Mouse (Mus musculus) midbrain, embryonic 12.5 days (tissue): ENCODE results near the gene Rac3. TPM values are rescaled to one million over a fixed set of nuclear protein-coding genes. Genes with fewer than 3 reads are reported as not detected.
"Not testable (repeated sequence)": the region's sequence is repeated elsewhere in the genome, so short reads cannot be mapped to it uniquely, and the experiment has no call there.

Experiments used
- ATAC-seq: fragments of 200-750 bp; cut with Nextera tagmentation; 2 replicates; pipeline ENCODE4 v1.8.0; 2017; ENCODE audit warnings: low read depth, moderate TSS enrichment, moderate library complexity; ENCODE audit not compliant: low FRiP score
- H3K27ac ChIP-seq: fragments of 300-500 bp; sonication (generic); replicated peaks from 2 replicates; pipeline ENCODE4 v1.5.1; 2016; ENCODE audit warnings: mild to moderate bottlenecking
- H3K27me3 ChIP-seq: fragments of 300-500 bp; sonication (generic); 2 replicates; pipeline ENCODE4 v1.6.1; 2016; ENCODE audit warnings: mild to moderate bottlenecking
- H3K36me3 ChIP-seq: fragments of 300-500 bp; sonication (generic); 2 replicates; pipeline ENCODE4 v1.6.1; 2016
- H3K4me1 ChIP-seq: fragments of 300-500 bp; sonication (generic); 2 replicates; pipeline ENCODE4 v1.6.1; 2016
- H3K4me2 ChIP-seq: fragments of 300-500 bp; sonication (generic); replicated peaks from 2 replicates; pipeline ENCODE4 v1.6.1; 2016; ENCODE audit warnings: mild to moderate bottlenecking, moderate library complexity
- H3K4me3 ChIP-seq: fragments of 300-500 bp; sonication (generic); 2 replicates; pipeline ENCODE4 v1.5.1; 2016; ENCODE audit warnings: mild to moderate bottlenecking
- H3K9ac ChIP-seq: fragments of 300-500 bp; sonication (generic); replicated peaks from 2 replicates; pipeline ENCODE4 v1.6.1; 2016; ENCODE audit warnings: mild to moderate bottlenecking, moderate library complexity
- H3K9me3 ChIP-seq: fragments of 300-500 bp; sonication (generic); 2 replicates; pipeline ENCODE4 v1.6.1; 2016; ENCODE audit warnings: mild to moderate bottlenecking
- WGBS: fragments of 180-500 bp; shearing (Covaris S2); methylation state at CpG from one replicate; pipeline ENCODE4 v1.1.7; 2016; 5-methylcytosine and 5-hydroxymethylcytosine counted together
- polyA plus RNA-seq: library from polyadenylated mRNA; unstranded; fragments of >200 nt; fragmentation: Nextera tagmentation; extraction: Ambion mirVana; gene quantifications from 2 replicates; pipeline ENCODE4 v1.2.1, GENCODE M21; 2016

Gene Rac3
- polyA plus RNA-seq, 1 experiment from 2014 or later: 70.5 TPM

GRCm38 (mm10) chr11:120733521-120733920 lies 12.3 kb downstream of the Rac3 start:
- Histone ChIP-seq H3K4me2 (no peak overlapping the region), H3K36me3 (no peaks in the 10 kb centered on the region), H3K4me1 (peaks cover 5% of the 10 kb centered on the region; the same call in 1 of the 2 replicates), H3K27ac (no peak overlapping the region), H3K9me3 (no peaks in the 10 kb centered on the region), H3K27me3 (peaks cover 28% of the 10 kb centered on the region), H3K4me3 (no peak overlapping the region), H3K9ac (no peak overlapping the region)
- no peak for ATAC-seq
- WGBS: 67% methylated on average over 6 of the region's 6 CpGs

GRCm38 (mm10) chr11:120736424-120736823 lies 15.2 kb downstream of the Rac3 start:
- Histone ChIP-seq H3K9me3 (no peaks in the 10 kb centered on the region), H3K4me3 (no peak overlapping the region), H3K9ac (no peak overlapping the region), H3K4me2 (no peak overlapping the region), H3K27me3 (0 out of 2 replicates have a peak, but pooled peaks cover 6% of the 10 kb centered on the region), H3K4me1 (no peaks in the 10 kb centered on the region), H3K27ac (no peak overlapping the region), H3K36me3 (no peaks in the 10 kb centered on the region)
- 70% methylated on average over 6 of the region's 6 CpGs for WGBS
- no peak for ATAC-seq

DNA sequence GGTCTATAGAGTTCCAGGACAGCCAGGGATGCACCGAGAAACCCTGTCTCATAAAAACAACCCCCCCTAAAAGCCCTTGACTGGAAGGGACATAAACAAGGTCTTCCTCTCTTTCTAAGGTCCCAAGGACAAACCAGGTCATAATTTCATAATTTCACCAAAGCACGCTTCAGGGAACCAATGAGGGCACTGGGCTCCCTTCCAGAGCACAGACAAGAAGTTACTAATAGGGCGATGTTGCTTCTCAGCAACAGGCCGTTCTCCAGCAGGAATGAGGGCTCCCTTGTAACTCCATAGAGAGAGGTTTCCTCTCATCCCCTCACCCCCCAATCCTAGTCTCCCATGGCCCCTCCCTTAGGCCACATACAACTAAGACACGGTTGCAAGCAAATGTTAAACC lies 19.7 kb downstream of the Rac3 start:
- ATAC-seq: no peak
- H3K4me1 ChIP-seq: no peaks in the 10 kb centered on the region
- WGBS: 92% methylated on average over 5 of the region's 5 CpGs

DNA sequence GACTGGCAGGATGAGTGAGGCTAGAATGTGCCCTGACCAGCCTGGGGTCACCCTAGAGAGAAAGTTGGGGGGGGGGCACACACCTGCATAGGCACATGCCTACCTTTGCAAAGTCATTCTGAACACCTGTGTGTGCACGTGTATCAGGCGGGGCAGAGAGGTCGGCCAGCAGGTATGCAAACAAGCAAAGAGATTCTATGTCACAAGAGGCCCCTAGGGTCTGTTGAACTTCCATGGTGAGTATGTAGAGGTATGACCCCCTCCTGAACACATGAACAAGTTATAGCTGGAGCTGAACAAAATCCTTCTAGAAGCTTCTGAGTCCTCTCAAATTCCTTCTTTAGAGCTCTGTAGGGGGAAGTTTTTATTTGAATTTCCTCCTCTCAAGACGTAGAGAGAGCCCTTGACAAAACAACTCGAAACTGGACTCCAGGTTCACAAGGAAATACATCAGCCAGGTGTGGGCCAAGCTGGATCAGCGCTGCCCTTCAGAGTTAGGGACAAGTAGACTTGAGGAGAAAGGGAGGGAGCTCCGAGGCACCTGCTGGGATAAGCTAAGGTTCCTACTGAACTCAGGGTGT lies 22.9 kb downstream of the Rac3 start:
- Histone ChIP-seq H3K36me3 (no peaks in the 10 kb centered on the region), H3K4me1 (no peaks in the 10 kb centered on the region)
- WGBS: 79% methylated on average over 7 of the region's 7 CpGs

More for the DNA sequence above, 19.7 kb downstream of the Rac3 start:
- H3K27ac ChIP-seq: no peak overlapping the region
- H3K27me3 ChIP-seq: peaks cover 8% of the 10 kb centered on the region
- H3K4me2 ChIP-seq: no peak overlapping the region
- H3K9me3 ChIP-seq: no peaks in the 10 kb centered on the region
- no peak overlapping the region for H3K4me3 ChIP-seq
- H3K9ac ChIP-seq: no peak overlapping the region
- no peaks in the 10 kb centered on the region for H3K36me3 ChIP-seq

GRCm38 (mm10) chr11:120747974-120748373 lies 26.7 kb downstream of the Rac3 start:
- Histone ChIP-seq H3K4me1 (no peaks in the 10 kb centered on the region), H3K4me3 (no peak overlapping the region), H3K27me3 (no peaks in the 10 kb centered on the region; the same call in 1 of the 2 replicates), H3K9ac (no peak overlapping the region), H3K4me2 (no peak overlapping the region), H3K9me3 (no peaks in the 10 kb centered on the region), H3K27ac (no peak overlapping the region), H3K36me3 (no peaks in the 10 kb centered on the region)
- WGBS: 87% methylated on average over 4 of the region's 4 CpGs
- ATAC-seq: no peak

More for the DNA sequence above, 22.9 kb downstream of the Rac3 start:
- H3K4me3 ChIP-seq: no peak overlapping the region
- no peak for ATAC-seq
- H3K4me2 ChIP-seq: no peak overlapping the region
- peaks cover 8% of the 10 kb centered on the region for H3K27me3 ChIP-seq
- no peaks in the 10 kb centered on the region for H3K9me3 ChIP-seq
- H3K27ac ChIP-seq: no peak overlapping the region
- H3K9ac ChIP-seq: no peak overlapping the region

- Histone ChIP-seq H3K9me3 (no peaks in the 10 kb centered on the region), H3K4me2 (no peak overlapping the region), H3K27me3 (no peaks in the 10 kb centered on the region; the same call in 1 of the 2 replicates), H3K4me1 (no peaks in the 10 kb centered on the region), H3K9ac (no peak overlapping the region), H3K27ac (no peak overlapping the region), H3K36me3 (no peaks in the 10 kb centered on the region), H3K4me3 (no peak overlapping the region)
- no peak for ATAC-seq
- 63% methylated on average over 8 of the region's 8 CpGs for WGBS
Measured at GRCm38 (mm10) chr11:120749430-120749829, 28.2 kb downstream of the Rac3 start.

- Histone ChIP-seq H3K4me1 (no peaks in the 10 kb centered on the region), H3K4me2 (no peak overlapping the region), H3K9ac (no peak overlapping the region), H3K4me3 (no peak overlapping the region), H3K27ac (no peak overlapping the region), H3K9me3 (no peaks in the 10 kb centered on the region), H3K36me3 (no peaks in the 10 kb centered on the region), H3K27me3 (no peaks in the 10 kb centered on the region)
- ATAC-seq: no peak
- WGBS: 76% methylated on average over 4 of the region's 4 CpGs
Measured at GRCm38 (mm10) chr11:120751606-120752005, 30.3 kb downstream of the Rac3 start.

DNA sequence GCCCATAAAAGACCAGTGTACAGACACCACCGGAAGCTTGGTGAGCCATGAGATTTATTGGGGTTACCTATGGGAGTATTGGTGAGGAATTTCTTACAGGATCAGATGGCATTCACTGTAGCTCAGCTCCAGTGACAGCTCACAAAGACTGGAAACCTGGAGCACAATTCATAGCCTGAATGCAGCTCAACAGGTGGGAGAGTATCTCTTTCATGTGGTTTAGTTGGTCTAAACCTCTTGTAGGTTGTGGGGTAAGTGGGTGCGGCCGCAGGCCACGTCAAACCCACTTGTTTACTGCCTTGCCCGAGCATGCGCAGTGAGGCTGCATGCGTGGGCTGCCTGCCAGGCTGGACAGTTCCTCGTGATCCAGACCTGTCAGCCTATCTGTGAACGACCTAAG lies 39.0 kb downstream of the Rac3 start:
- no peak overlapping the region for H3K9ac ChIP-seq
- 92% methylated on average over 9 of the region's 9 CpGs for WGBS
- H3K36me3 ChIP-seq: no peaks in the 10 kb centered on the region
- no peak overlapping the region for H3K27ac ChIP-seq
- no peak for ATAC-seq
- H3K27me3 ChIP-seq: peaks cover 20% of the 10 kb centered on the region
- peaks cover 15% of the 10 kb centered on the region for H3K9me3 ChIP-seq
- H3K4me2 ChIP-seq: no peak overlapping the region
- no peak overlapping the region for H3K4me3 ChIP-seq
- H3K4me1 ChIP-seq: no peaks in the 10 kb centered on the region

DNA sequence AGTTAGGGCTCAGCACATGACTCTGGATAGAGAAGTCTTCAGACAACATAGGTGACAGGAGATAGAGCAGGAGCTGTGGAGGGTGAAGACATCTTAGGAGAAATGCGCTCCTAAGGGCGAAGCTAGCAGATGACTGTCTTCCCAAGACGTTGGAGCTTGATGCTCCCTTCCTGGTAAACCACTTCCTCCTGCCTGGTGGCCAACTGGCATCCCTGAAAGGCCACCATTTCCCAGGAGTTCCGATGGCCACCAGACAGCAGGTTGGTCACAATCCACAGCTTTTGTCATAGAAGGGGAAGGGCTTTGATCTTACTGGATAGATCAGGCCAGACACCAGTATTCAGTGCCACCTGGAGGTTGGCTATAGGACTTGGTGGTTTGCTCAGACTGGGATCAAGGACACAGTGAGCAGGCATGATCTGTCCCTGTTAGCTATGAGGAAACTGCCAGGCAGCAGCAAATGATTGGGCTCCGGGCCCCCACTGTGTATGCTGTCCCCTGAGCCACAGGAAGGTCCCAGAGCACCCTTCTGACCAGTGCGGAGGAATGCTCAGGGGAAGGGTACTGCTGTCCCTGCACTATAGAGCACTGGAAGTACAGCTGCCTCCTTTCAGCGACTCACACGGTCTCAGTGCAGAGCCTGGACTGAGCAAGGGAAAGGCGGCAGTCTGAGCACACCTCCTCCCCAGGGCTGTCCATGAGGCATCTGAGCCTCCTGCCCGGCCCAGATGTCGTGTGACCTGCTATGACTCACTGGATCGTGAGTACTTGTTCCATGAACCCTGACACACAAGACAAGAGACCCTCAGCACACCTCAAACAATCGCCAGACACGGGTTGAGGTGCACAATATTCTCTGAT lies 40.8 kb downstream of the Rac3 start:
- H3K4me2 ChIP-seq: no peak overlapping the region
- peaks cover 20% of the 10 kb centered on the region for H3K27me3 ChIP-seq
- ATAC-seq: no peak
- H3K36me3 ChIP-seq: no peaks in the 10 kb centered on the region
- no peak overlapping the region for H3K27ac ChIP-seq
- no peaks in the 10 kb centered on the region for H3K4me1 ChIP-seq
- no peak overlapping the region for H3K4me3 ChIP-seq
- peaks cover 15% of the 10 kb centered on the region for H3K9me3 ChIP-seq
- no peak overlapping the region for H3K9ac ChIP-seq
- WGBS: 73% methylated on average over 14 of the region's 14 CpGs

- WGBS: 20% methylated on average over 14 of the region's 14 CpGs
- not testable (repeated sequence) for H3K4me1 ChIP-seq, H3K36me3 ChIP-seq, H3K4me3 ChIP-seq, ATAC-seq, H3K27ac ChIP-seq, H3K9ac ChIP-seq
- peak within 1 kb of the TSS; percentile 26; the same call in 1 of the 2 replicates for H3K4me2 ChIP-seq
- H3K9me3 ChIP-seq: peaks cover 13% of the 10 kb centered on the region
- H3K27me3 ChIP-seq: peaks cover 20% of the 10 kb centered on the region
Measured at GRCm38 (mm10) chr11:120762672-120763041, 41.4 kb downstream of the Rac3 start, which contains the start of gene Hmga1b. TSS of gene Hmga1b (plus strand) at chr11:120762794.

GRCm38 (mm10) chr11:120763121-120763999 lies 42.1 kb downstream of the Rac3 start:
- not testable (repeated sequence) for ATAC-seq, H3K9ac ChIP-seq, H3K4me1 ChIP-seq, H3K36me3 ChIP-seq, H3K4me3 ChIP-seq, H3K27ac ChIP-seq, H3K9me3 ChIP-seq
- Histone ChIP-seq H3K27me3 (peaks cover 20% of the 10 kb centered on the region), H3K4me2 (peak overlapping the region; percentile 26; the same call in 1 of the 2 replicates)
- 8% methylated on average over 4 of the region's 23 CpGs for WGBS
